Mouse (Mus musculus) 3134 (cell line): ENCODE measurements at regions not wholly inside any gene's neighbourhood (a gene's known extent, or its start where the extent isn't known, plus 50 kb on each side); places are given as distances from the start of the nearest gene placed in this dataset.
A peak's percentile ranks its signal among the peaks of the same experiment; 100 is the strongest.

Source experiments
- DNase-seq: peaks from one replicate; pipeline ENCODE4 v3.0.0-alpha.2; 2011; ENCODE audit warnings: low spot score; ENCODE audit not compliant: insufficient read length; ENCODE audit errors: extremely low read depth

GRCm38 (mm10) chr1:35913551-35913950 is 154.6 kb upstream of the Hs6st1 start:
- DNase-seq = peak; percentile 56

GRCm38 (mm10) chr1:35914175-35914574 is 154.0 kb upstream of the Hs6st1 start:
- peak; percentile 34 for DNase-seq

GRCm38 (mm10) chr1:35915526-35915925 is 152.7 kb upstream of the Hs6st1 start:
- DNase-seq = no peak

GRCm38 (mm10) chr1:35919840-35920734 is 148.1 kb upstream of the Hs6st1 start:
- no peak for DNase-seq

GRCm38 (mm10) chr1:35924796-35925195 is 143.4 kb upstream of the Hs6st1 start:
- DNase-seq = no peak

- DNase-seq = no peak
Observed at GRCm38 (mm10) chr1:35925301-35925700, 142.9 kb upstream of the Hs6st1 start.

- DNase-seq = no peak
Observed at GRCm38 (mm10) chr1:35926191-35927048, 141.8 kb upstream of the Hs6st1 start.

GRCm38 (mm10) chr1:35927049-35927415 is 141.2 kb upstream of the Hs6st1 start:
- DNase-seq = no peak

- no peak for DNase-seq
Observed at GRCm38 (mm10) chr1:35930351-35930750, 137.8 kb upstream of the Hs6st1 start.

GRCm38 (mm10) chr1:35931056-35931455 is 137.1 kb upstream of the Hs6st1 start:
- DNase-seq = no peak

- no peak for DNase-seq
Observed at GRCm38 (mm10) chr1:35933511-35933910, 134.7 kb upstream of the Hs6st1 start.

- DNase-seq = peak; percentile 73
Observed at GRCm38 (mm10) chr1:35935099-35935651, 133.0 kb upstream of the Hs6st1 start.

GRCm38 (mm10) chr1:35936362-35937093 is 131.7 kb upstream of the Hs6st1 start:
- DNase-seq = no peak

- DNase-seq = no peak
Observed at GRCm38 (mm10) chr1:35940236-35940635, 128.0 kb upstream of the Hs6st1 start.

- DNase-seq = no peak
Observed at GRCm38 (mm10) chr1:35941642-35942077, 126.5 kb upstream of the Hs6st1 start.

- no peak for DNase-seq
Observed at GRCm38 (mm10) chr1:35942222-35942621, 126.0 kb upstream of the Hs6st1 start.

- DNase-seq = no peak
Observed at GRCm38 (mm10) chr1:35943800-35944199, 124.4 kb upstream of the Hs6st1 start.

GRCm38 (mm10) chr1:35944376-35944775 is 123.8 kb upstream of the Hs6st1 start:
- DNase-seq = no peak

GRCm38 (mm10) chr1:35944849-35945248 is 123.4 kb upstream of the Hs6st1 start:
- DNase-seq = no peak

- no peak for DNase-seq
Observed at GRCm38 (mm10) chr1:35945596-35945995, 122.6 kb upstream of the Hs6st1 start.

GRCm38 (mm10) chr1:35948104-35948503 is 120.1 kb upstream of the Hs6st1 start:
- no peak for DNase-seq
